Mouse (Mus musculus): ENCODE data around the gene Cplx2. TPM values are rescaled to one million over a fixed set of nuclear protein-coding genes. Genes with fewer than 3 reads are reported as not detected.

Gene Cplx2
- polyA plus RNA-seq, 1 experiment, result 361 TPM

- H3K4me3 ChIP-seq (replicated peaks; ENCODE audit: insufficient read depth, low read depth, low read length), result no peak overlapping the region
- no peak overlapping the region for H3K27ac ChIP-seq (ENCODE audit: insufficient read depth, low read length)
- peaks cover 13% of the 10 kb centered on the region for H3K4me1 ChIP-seq (ENCODE audit: control insufficient read depth, insufficient read depth, low read length)
- TF ChIP-seq POLR2A (IDR thresholded peaks at IDR 0.05; ENCODE audit: borderline replicate concordance, insufficient read depth, low read length), result no peak
- no peak for TF ChIP-seq CTCF (IDR thresholded peaks at IDR 0.05; ENCODE audit: borderline replicate concordance, insufficient read depth, low read depth, low read length)
- peak in 1 of 2 experiments; percentile 20 for DNase-seq
- no peaks in the 10 kb centered on the region for H3K27me3 ChIP-seq (ENCODE audit: control insufficient read depth, insufficient read depth, low read length)
- 85% methylated on average over 8 of the region's 8 CpGs for WGBS
These were observed 10.2 kb downstream of the Cplx2 start for GRCm38 (mm10) chr13:54381396-54381795.

- DNase-seq, result peak in 1 of 2 experiments; percentile 37
- Histone ChIP-seq H3K27ac (ENCODE audit: insufficient read depth, low read length) (no peak overlapping the region), H3K4me3 (replicated peaks; ENCODE audit: insufficient read depth, low read depth, low read length) (no peak overlapping the region), H3K4me1 (ENCODE audit: control insufficient read depth, insufficient read depth, low read length) (peaks cover 17% of the 10 kb centered on the region), H3K27me3 (ENCODE audit: control insufficient read depth, insufficient read depth, low read length) (no peaks in the 10 kb centered on the region)
- WGBS, result 74% methylated on average over 5 of the region's 5 CpGs
- TF ChIP-seq CTCF (IDR thresholded peaks at IDR 0.05; ENCODE audit: borderline replicate concordance, insufficient read depth, low read depth, low read length) (0 out of 2 replicates have a peak, but pooled peaks have one; percentile 13), POLR2A (IDR thresholded peaks at IDR 0.05; ENCODE audit: borderline replicate concordance, insufficient read depth, low read length) (peak; percentile 21; the same call in 1 of the 2 replicates)
These were observed 12.4 kb downstream of the Cplx2 start for GRCm38 (mm10) chr13:54383531-54383930.

GRCm38 (mm10) chr13:54384518-54384917 lies 13.4 kb downstream of the Cplx2 start:
- H3K4me1 ChIP-seq (ENCODE audit: control insufficient read depth, insufficient read depth, low read length), result peaks cover 17% of the 10 kb centered on the region
- DNase-seq, result peak; percentile 51
- 0 out of 2 replicates have a peak overlapping the region, but pooled peaks have one; percentile 26 for H3K27ac ChIP-seq (ENCODE audit: insufficient read depth, low read length)
- WGBS, result 12% methylated on average over 5 of the region's 5 CpGs
- H3K27me3 ChIP-seq (ENCODE audit: control insufficient read depth, insufficient read depth, low read length), result no peaks in the 10 kb centered on the region
- peak overlapping the region; percentile 43 for H3K4me3 ChIP-seq (replicated peaks; ENCODE audit: insufficient read depth, low read depth, low read length)
- TF ChIP-seq CTCF (IDR thresholded peaks at IDR 0.05; ENCODE audit: borderline replicate concordance, insufficient read depth, low read depth, low read length), result no peak

- TF ChIP-seq POLR2A (IDR thresholded peaks at IDR 0.05; ENCODE audit: borderline replicate concordance, insufficient read depth, low read length) (peak; percentile 14; the same call in 1 of the 2 replicates), CTCF (IDR thresholded peaks at IDR 0.05; ENCODE audit: borderline replicate concordance, insufficient read depth, low read depth, low read length) (no peak)
- WGBS, result 4% methylated on average over 19 of the region's 19 CpGs
- Histone ChIP-seq H3K27ac (ENCODE audit: insufficient read depth, low read length) (0 out of 2 replicates have a peak overlapping the region, but pooled peaks have one; percentile 26), H3K27me3 (ENCODE audit: control insufficient read depth, insufficient read depth, low read length) (no peaks in the 10 kb centered on the region), H3K4me3 (replicated peaks; ENCODE audit: insufficient read depth, low read depth, low read length) (peak overlapping the region; percentile 43), H3K4me1 (ENCODE audit: control insufficient read depth, insufficient read depth, low read length) (peaks cover 22% of the 10 kb centered on the region)
- DNase-seq, result peak; percentile 48 to 55
These were observed 14.2 kb downstream of the Cplx2 start for GRCm38 (mm10) chr13:54385008-54386004.

GRCm38 (mm10) chr13:54389971-54390564 lies 18.9 kb downstream of the Cplx2 start:
- Histone ChIP-seq H3K27ac (ENCODE audit: insufficient read depth, low read length) (no peak overlapping the region), H3K4me1 (ENCODE audit: control insufficient read depth, insufficient read depth, low read length) (peaks cover 13% of the 10 kb centered on the region), H3K4me3 (replicated peaks; ENCODE audit: insufficient read depth, low read depth, low read length) (no peak overlapping the region), H3K27me3 (ENCODE audit: control insufficient read depth, insufficient read depth, low read length) (no peaks in the 10 kb centered on the region)
- WGBS, result 7% methylated on average over 8 of the region's 8 CpGs
- peak; percentile 63 to 78 for DNase-seq
- no peak for TF ChIP-seq POLR2A (IDR thresholded peaks at IDR 0.05; ENCODE audit: borderline replicate concordance, insufficient read depth, low read length)
- no peak for TF ChIP-seq CTCF (IDR thresholded peaks at IDR 0.05; ENCODE audit: borderline replicate concordance, insufficient read depth, low read depth, low read length)

GRCm38 (mm10) chr13:54390565-54391013 lies 19.4 kb downstream of the Cplx2 start:
- H3K4me3 ChIP-seq (replicated peaks; ENCODE audit: insufficient read depth, low read depth, low read length), result no peak overlapping the region
- WGBS, result 65% methylated on average over 7 of the region's 7 CpGs
- no peak for DNase-seq
- peaks cover 12% of the 10 kb centered on the region for H3K4me1 ChIP-seq (ENCODE audit: control insufficient read depth, insufficient read depth, low read length)
- H3K27me3 ChIP-seq (ENCODE audit: control insufficient read depth, insufficient read depth, low read length), result no peaks in the 10 kb centered on the region
- no peak for TF ChIP-seq CTCF (IDR thresholded peaks at IDR 0.05; ENCODE audit: borderline replicate concordance, insufficient read depth, low read depth, low read length)
- TF ChIP-seq POLR2A (IDR thresholded peaks at IDR 0.05; ENCODE audit: borderline replicate concordance, insufficient read depth, low read length), result no peak
- no peak overlapping the region for H3K27ac ChIP-seq (ENCODE audit: insufficient read depth, low read length)

GRCm38 (mm10) chr13:54391313-54391712 lies 20.2 kb downstream of the Cplx2 start:
- Histone ChIP-seq H3K4me3 (replicated peaks; ENCODE audit: insufficient read depth, low read depth, low read length) (no peak overlapping the region), H3K4me1 (ENCODE audit: control insufficient read depth, insufficient read depth, low read length) (peaks cover 10% of the 10 kb centered on the region), H3K27ac (ENCODE audit: insufficient read depth, low read length) (no peak overlapping the region), H3K27me3 (ENCODE audit: control insufficient read depth, insufficient read depth, low read length) (no peaks in the 10 kb centered on the region)
- 84% methylated on average over 4 of the region's 4 CpGs for WGBS
- TF ChIP-seq CTCF (IDR thresholded peaks at IDR 0.05; ENCODE audit: borderline replicate concordance, insufficient read depth, low read depth, low read length), result no peak
- no peak for DNase-seq
